Mouse (Mus musculus) spleen, postnatal 36 days (tissue): Measurements from ENCODE around the gene Ier2.

Experiments
- DNase-seq, 2 experiments: peaks; one replicate each; pipeline ENCODE4 v3.0.0; 2022; ENCODE audit warnings: low spot score in 2 of 2, mixed read lengths in 1 of 2

Ier2 gene

DNA sequence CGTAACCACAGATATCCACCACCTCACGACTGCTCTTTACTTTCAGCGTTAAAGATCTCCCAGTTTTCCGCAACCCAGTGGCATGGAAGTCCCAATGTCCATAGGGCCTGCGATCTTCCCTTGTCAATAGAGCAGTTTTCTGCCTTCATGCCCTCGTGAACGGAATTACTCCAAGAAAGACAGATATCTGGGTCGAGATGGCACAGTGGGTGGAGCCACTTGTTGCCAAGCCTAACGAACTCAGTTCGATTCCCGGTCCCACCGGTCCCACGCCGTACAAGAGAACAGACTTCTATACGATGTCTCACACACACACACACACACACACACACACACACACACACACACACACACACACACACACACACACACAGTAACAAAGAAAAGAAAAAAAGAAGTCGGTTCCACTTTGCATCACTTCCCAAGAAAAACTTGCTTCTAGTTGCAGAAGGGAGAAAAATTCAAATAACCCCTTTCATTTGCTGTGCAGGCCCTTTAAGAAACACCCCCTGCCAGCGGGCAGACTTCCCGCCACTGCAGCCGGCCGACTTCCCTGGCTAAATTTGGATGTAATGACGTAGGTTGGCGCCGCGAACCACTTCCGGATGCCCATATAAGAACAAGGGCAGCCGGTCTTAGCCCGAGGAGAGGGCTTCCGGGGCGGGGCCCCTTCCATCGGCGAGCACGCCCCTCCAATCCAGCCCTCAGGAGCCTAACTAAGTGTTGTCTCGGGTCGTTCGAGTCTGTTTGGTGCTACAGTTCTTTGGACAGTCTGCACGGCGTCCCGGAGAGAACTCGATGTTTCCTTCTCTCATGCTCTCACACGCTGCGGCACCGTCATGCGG, 1.1 kb upstream of the Ier2 start:
- peak; percentile 96 to 97 for DNase-seq

DNA sequence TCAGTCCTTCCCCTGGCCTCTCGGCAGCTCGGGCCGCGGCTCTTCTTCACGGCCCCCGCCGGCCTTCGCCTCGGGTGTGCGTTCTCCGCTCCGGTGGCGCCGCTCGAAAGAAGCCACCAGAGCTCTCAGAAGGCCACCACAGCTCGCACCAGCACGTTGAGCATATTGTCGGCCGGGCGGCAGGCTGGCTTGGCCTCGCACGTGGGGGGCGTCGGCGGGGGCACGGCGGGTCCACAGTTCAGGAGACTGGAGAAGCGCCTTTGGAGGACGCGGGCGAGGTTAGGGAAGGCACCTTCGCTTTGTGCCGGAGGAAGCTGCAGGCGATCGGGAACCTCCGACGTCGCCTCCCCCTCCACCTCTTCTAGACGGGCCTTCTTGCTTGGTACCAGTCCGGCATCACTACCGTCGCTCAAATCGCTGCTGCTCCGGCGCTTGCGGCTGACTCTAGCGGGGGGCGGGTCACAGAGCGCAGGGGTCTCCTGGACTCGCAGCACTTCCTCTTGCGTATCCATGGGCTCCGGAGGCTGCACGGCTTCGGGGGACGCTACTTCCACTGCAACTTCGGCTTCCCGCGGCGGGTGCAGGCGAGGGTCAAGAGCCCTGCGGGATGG, 586 bp downstream of the Ier2 start:
- peak; percentile 52 to 57 for DNase-seq

DNA sequence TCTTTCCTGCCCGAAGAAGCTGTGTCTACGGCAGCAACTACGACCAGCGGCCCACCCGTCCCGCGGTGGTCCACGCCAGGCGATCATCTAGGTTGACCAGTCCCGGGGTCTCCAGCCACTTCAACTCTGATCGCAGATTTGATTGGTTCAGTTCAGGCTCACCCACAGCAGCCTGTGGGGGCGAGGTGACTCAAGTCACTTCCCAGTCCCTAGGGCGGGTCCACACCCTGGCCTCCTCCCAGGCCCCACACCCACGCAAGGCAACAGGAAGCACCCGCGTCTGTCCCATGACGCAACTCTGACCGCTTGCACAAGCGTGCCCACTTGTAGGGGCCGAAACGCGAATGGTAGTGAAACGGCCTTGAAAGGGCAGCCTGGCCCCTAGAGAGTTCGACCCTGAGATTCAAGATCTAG, 1.2 kb downstream of the Ier2 start:
- DNase-seq = peak; percentile 95

DNA sequence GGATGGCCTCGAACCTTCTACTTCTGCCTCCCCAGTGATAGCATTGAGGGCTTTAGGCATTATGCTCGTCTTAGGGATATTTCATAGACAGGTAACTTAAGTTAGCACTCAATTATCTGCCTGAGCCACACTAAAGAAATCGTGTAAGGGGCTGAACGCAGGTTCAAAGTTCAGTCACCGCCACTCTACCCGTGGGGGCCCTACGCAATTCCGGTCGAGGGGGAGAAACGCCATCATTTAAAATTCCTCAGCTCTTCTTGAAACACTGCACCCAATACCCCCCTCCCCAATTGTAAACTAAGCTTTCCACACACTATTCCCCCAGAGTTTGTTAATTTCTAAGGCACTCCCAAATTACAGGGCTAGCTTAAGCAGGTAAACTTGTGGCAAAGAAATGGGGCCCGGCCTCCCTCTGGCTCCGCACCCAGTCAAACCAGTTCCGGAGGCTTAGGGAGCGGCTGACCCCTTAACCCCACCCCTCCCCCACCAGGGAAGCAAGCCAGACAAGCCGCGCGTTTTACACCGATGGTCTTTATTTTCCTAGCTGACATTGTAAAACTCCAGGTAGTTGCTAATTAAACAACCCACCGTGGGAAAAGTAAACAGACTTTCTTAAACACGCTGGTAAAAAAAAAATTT, 1.7 kb downstream of the Ier2 start:
- DNase-seq = peak in 1 of 2 experiments; percentile 45

DNA sequence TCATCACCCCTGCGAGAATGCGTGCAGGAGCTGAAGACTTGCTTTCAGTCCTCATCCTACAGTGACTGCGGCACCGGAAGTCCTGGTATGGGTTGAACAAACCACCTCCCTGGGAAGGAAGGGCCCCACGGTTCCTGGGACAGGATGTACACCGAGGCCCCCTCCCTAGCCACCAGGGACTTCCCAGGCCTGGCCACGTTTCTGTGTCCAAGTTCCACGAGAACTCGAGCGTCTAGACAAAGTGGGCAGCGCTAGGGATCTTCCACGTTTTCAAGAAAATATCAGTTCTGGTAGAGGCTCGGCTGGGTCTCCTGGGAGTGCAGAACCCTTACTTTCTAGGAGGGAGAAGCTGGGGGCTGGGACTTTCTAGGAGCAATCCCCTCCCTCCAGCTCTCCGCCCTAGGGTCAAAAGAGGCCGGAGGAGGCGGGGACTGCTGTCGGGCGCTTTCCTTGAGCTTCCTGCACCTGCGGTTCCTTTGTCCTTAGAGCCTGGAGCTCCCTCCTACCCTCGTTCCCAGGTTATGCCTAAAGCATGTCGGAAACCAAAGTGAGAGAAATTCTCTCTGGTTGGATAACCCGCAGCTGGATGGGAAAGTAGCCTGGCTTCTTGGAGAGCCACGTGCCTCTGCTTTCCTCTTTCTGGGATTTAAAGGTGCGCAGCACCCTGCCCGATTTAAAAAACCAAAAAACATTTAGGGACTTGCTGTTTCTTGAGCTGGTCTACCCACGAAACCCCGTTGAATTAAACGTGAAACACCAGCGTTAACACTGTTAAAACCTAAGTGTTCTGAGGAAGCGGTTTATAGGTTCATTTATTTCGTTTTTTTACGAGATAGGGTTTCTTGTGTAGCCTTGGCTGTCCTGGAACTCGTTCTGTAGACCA, 2.5 kb downstream of the Ier2 start:
- peak; percentile 71 to 73 for DNase-seq

DNA sequence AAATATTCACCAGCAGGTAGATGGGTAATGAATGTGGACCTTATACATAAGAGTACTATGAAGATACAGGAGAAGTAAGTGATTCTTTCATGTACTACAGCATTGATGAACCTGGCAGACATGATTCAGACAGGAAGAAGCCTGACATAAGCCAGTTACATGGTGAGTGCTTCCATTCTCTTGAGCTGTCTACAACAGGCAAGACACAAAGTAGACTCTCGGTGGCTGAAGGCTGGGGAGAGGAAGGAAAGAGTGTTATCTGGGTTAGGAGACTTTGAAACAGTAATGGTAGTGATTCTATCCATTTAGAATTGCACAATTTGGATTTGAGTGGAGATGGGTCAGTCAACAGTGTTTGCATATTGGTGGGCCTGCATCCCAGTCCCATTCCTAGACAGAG, 3.7 kb downstream of the Ier2 start:
- DNase-seq = no peak

DNA sequence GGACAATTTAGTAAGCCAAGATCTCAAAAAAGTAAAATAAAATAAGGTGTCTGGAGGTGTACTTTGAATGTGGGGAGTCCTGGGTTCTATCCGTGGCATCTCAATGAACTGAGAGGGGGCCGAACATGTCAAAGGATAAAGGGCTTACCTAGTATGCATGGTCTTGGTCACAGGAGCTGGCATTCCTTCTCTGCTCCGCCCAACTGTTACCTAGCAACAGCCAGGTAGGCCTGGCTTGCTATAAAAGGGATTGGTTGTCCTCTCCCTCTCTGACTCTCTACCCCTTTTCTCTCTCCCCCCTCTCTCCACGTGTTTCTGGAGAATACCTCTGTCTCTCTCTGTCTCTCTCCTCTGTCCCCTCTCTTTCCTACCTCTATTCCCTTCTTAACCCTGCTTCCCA, 5.0 kb downstream of the Ier2 start:
- no peak for DNase-seq

DNA sequence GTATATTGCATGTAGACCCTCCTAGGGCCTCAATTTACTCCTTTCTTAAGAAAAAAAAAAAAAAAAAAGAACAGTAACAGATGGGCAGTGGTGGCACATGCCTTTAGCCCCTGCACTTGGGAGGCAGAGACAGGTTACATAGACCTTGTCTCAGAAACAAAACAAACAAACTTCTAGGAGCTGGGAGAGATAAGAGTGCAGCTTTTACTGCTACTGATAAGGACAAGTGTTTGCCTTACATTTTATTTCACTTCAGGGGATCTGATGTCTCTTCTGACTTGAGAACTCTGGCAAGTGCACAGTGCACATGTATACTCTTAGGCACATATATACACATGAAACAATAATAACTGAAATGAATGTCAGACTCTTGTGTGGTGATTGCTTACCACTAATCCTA, 5.4 kb downstream of the Ier2 start:
- no peak for DNase-seq

DNA sequence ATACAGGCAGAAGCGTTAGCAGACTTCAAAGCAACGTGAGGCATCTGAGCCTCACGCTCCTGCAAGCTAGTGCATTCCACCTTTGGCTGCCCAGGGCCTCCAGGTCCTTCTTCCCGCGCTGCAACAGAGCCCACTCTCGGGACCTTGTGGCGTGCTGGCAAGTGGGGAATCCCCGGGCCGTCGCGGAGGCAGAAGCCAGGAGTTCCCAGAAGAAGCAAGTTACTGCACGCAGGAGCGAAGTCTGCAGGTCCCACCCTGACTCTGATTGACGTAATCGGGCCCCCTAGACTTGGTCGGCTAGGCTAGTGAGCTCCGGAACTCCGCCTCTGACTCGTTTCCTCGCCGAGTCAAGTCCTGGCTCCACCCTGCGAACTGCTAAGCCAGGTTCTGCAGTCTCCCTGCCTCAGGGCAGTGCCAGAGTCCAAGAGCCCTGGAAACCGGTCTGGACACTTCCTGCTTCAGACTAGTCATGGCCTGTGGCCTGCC, 6.0 kb downstream of the Ier2 start:
- DNase-seq = peak; percentile 82 to 87

DNA sequence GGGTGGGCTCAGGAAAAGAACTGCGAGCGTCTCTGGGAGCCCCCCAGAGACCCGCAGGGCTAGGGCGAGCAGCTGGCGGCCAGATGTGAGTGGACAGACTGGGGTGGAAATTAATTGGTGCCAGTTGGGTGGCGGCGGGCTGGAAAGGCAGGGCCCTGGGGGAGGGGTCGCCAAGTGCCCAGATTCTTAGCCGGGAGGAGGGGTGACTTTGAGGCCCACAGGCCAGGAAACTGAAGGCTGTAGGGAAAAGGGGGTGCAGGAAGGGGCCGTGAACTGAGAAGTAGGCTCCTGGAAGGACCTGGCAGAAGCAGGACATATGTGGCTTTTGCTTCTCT, 6.5 kb downstream of the Ier2 start:
- DNase-seq = no peak

DNA sequence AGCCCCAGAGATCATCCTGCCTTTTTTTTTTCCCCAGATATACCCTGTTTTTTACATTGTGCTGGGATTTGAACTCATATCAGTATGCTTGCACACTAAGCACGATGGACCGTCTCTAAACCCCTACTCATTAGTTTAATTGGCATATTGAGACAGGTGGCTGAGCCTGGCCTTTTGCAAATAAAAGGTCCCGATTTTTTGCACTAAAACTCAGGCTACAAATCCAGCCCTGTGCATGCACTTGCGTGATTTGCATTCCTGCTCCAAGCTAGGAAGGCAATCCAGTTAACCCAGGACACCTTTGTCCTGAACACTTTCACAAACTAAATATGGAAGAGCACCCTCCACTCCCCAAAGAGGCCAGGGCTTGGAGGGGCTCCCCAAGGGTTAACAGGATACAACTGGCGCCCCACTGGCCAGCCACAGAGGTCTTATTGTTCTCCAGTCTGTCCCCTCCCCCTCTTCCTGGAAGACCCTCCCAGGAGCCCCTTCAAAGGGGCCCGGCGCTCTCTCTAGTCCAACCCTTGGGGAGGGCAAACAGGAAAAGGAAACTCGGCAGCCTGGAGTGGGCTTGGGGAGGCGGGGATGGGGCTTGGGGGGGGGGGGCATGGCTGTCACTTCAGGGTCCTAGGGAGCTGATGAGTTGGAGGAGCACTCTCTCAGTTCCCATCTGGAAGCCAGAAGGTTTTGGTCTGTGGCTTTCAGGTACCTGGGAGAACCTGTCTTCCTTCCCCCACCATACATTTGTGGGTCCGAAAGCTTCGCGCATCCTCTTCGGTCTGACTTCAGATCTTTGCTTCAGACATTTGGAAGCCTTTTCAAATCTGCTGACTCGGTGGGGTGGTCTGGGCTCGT, 7.1 kb downstream of the Ier2 start:
- no peak for DNase-seq

DNA sequence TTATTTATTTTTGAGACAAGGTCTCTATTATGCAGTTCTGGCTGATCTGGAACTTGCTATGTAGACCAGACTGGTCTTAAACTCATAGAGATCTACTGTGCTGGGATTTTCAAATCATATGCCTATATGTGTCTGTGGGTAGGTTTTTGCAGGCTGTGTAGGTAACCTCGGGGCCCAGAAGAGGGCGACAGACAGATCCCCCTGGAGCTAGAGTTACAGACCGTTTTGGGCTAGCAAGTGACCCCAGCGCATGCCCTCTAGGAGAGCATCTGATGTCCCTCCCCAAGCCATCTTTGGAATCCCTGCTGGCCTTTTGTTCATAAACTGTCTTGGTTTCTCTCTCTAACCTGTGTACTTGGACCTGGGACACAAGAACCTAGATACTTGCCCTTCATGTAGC, 8.1 kb downstream of the Ier2 start:
- no peak for DNase-seq

DNA sequence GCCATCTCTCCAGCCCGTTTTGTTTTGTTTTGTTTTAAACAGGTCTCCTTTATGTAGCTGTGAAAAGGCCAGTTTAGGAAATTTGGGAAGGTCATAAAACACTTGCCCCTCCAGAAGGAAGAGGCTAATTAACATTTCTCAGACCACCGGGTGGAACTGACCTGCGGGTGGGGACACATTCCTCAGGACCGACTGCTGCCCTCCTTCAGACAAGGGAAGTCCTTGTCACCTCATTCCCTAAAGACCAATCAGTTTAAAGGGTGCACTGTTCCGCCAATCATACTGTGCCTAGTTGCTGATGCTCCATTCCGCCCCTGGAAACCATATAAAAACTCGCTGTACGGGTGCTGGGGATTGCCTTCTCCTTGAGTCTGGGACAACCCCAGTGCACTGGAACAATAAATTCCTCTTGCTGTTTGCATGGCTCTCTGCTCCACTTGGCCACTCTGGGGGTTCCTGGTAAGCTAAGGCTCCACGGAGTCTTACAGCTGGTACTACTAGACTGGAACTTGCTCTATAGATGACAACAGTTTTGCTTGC, 9.5 kb downstream of the Ier2 start:
- no peak for DNase-seq

DNA sequence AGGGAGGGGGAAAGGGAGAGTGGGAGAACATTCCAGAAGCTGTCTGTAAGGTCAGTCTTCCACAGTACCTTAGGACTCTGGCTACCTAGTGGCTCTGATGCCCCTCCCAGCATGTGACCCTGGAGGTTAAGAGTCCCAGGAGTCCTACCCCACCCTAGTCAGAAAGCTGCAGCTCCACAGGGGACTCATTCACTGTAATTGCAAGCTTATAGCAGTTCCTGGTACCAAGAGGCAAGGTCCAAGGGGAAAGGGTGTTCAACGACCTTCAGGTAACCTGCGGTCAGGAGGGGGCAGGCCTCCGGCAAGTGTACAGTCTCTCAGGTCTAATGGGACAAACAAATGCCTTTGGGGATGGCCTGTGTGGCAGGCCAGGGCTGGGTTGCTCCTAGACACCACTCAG, 12.4 kb downstream of the Ier2 start:
- no peak for DNase-seq

DNA sequence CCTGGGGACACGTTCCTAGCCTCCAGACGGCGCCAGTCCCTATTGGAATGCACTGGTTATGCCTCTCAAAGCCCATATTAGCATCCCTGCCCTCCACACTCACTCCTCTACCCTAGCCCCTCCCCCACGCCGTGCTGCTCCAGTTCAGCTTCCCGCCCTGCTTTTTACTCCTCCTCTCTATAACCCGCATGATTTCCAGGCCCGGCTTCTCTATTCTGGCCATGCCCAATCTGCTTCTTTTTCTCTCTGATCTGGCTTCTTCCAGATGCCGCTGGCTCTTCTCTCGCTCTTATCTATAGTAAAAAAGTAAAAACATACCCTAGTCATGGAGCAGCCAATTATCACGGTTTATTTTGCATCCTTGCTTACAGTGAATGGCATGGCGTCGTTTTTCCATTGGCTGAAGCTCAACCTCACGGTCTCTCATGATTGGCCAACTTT, 15.2 kb downstream of the Ier2 start:
- DNase-seq = no peak

DNA sequence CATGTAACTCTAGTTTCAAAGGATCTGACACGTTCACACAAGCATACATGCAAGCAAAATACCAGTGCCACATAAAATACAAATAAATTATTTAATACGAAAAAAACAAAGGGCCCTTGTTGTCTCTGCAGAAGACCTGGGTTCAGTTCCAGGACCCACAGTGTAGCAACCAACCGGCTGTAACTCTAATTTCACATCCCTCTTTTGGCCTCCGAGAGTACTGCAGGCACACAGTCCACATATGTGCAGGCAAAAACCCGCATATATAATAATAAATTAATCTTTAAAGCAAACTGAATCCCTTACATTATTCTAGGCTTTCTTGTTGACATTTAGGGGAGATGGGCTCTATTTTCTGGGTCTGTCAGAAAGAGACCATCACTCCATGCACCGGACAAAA, 15.9 kb downstream of the Ier2 start:
- DNase-seq = no peak

DNA sequence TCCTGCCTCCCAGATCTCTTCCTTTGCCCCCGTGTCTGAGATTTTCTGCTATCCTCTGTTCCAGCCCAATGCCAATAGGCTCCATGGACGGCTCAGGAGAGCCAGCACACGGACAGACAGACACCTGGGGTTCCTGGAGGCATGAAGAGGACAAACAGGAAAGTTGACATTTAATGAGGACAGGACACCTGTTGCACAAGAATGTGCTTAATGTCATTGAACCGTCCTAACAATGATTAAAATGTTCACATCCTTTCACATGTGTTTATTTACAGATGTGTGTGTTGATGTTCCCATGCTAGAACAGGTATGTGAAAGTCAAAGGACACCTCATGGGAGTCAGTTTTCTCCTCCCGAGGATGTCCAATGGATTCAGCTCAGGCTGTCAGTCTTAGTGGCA, 19.6 kb downstream of the Ier2 start:
- DNase-seq = no peak

DNA sequence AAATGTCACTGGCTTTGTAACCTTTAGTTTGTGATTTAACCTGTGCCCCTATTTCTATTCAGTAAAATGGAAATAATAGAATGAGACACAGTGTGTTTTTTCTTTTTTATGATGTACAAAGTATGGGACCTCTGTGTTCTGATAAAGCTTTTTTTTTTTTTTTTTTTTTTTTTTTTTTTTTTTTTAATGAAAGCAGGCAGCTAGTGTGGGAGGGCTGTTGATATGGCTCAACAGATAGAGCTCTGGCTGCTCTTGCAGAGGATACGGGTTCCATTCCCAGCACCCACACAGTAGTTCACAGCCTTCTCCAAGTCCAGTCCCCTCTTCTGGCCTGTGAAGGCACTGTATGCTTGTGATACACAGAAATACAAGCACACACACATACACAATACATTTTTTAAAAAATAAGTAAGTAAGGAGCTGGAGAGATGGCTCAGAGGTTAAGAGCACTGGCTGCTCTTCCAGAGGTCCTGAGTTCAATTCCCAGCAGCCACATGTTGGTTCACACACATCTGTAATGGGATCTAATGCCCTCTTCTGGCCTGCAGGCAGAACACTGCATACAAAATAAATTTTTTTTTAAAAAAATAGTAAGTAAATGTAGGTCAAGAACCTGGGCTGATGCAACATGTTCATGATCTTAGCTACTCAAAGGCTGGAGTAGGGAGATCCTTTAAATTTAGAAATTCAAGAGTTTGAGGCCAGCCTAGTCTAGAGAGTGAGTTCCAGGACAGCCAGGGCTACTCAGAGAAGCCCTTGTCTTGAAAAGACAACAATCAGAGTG, 20.9 kb downstream of the Ier2 start:
- no peak for DNase-seq

DNA sequence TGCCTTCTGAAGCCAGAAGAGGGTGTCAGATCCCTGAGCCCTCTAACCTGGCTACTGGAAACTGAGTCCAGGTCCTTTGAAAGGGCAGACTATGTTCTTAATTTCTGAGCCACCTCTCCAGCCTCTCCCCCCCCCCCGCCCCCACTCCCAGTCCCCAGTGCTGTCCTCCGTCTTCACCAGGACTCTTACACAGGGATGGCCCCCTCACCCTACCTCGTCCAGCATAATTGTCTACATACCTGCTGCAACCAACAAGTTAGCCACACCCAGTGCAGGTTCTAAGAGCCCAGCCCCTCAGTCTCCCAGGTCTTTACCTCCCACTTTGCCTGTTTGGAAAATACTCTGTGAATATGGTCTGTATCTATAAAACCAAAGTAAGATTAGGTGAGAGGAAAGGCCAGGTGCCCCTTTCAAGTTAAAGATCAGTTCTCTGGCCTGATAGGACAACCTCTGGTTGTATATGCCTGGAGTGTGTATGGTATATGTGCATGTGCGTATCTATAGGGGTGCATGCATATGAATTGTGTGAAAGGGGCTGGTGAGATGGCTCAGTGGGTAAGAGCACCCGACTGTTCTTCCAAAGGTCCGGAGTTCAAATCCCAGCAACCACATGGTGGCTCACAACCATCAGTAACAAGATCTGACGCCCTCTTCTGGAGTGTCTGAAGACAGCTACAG, 21.9 kb downstream of the Ier2 start:
- no peak for DNase-seq
